Mouse (Mus musculus): Measurements from ENCODE around the gene Gm33543. TPM values are rescaled to one million over a fixed set of nuclear protein-coding genes. Genes with fewer than 3 reads are reported as not detected.

Gene Gm33543
- polyA plus RNA-seq, 1 experiment: not detected

DNA sequence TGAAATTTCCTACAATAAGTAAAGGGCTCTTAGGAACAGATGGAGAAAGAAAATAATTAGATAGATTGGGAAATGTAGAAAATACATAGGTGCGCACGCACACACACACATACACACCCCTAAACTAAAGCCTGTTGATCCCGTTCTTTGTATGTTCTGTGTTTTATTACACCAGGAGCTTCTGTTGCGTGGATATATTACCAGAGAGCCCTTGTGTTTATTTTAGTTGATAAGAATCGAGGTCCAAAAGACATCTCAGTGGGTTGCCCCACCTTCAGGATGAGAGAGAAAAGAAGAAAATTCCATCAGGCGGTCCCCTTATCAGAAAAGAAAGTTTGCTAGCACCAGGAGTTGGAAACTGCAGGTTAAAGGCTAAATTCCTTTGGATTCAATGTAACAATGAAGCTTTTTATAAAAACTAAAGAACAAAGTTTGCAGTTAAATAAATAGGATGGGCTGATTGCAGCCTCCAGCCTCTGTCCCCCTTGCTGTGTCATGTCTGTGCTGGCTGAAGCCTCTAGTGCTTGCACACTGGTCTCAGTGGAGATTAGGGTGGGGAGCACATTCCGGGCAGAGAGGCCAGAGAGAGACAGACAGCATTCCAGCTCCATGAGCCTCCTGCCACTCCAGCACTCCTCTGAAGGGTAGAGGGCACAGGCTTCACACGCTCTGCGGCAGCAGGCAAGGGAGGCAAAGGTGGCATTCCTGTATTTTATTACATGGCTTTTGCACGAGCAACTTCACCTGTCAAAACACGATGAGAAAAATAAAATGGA is 21.8 kb upstream of the Gm33543 start:
- no peaks in the 10 kb centered on the region for H3K36me3 ChIP-seq (replicated peaks; ENCODE audit: low read length)
- H3K4me1 ChIP-seq: peaks cover 16% of the 10 kb centered on the region
- H3K27me3 ChIP-seq (replicated peaks): no peaks in the 10 kb centered on the region
- no peak overlapping the region for H3K4me3 ChIP-seq (replicated peaks)
- TF ChIP-seq GATA1 (IDR thresholded peaks at IDR 0.05; ENCODE audit: borderline replicate concordance, low read length): no peak
- TF ChIP-seq FLI1 (IDR thresholded peaks at IDR 0.05; ENCODE audit: low read length): no peak
- no peaks in the 10 kb centered on the region for H3K9me3 ChIP-seq

DNA sequence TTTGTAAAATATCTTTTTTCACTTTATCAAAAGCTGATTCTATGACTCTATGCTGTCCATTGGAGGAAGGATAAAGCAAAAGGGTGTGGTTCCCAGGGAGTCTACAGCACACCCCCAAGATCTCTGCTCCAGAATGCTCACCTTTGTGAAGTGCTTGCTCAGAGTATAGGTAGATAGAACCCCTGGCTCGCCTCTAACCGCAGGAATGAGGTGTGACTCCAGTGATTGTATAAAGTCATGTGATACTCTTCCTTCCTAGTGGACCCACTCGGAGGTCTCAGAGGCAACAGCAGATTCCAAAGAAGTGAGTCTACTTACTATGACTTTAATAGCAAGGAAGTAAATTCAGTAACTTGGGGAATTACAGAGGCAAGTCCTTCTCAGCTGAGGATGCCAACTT is 19.9 kb upstream of the Gm33543 start:
- peaks cover 16% of the 10 kb centered on the region for H3K4me1 ChIP-seq
- no peak for TF ChIP-seq GATA1 (IDR thresholded peaks at IDR 0.05; ENCODE audit: borderline replicate concordance, low read length)
- TF ChIP-seq FLI1 (IDR thresholded peaks at IDR 0.05; ENCODE audit: low read length): no peak
- H3K27me3 ChIP-seq (replicated peaks): no peaks in the 10 kb centered on the region
- H3K9me3 ChIP-seq: no peaks in the 10 kb centered on the region
- no peak overlapping the region for H3K4me3 ChIP-seq (replicated peaks)
- H3K36me3 ChIP-seq (replicated peaks; ENCODE audit: low read length): no peaks in the 10 kb centered on the region

GRCm38 (mm10) chr10:95858164-95858563 is 15.4 kb upstream of the Gm33543 start:
- Histone ChIP-seq H3K36me3 (replicated peaks; ENCODE audit: low read length) (no peaks in the 10 kb centered on the region), H3K9me3 (no peaks in the 10 kb centered on the region), H3K27me3 (replicated peaks) (no peaks in the 10 kb centered on the region), H3K4me1 (peaks cover 8% of the 10 kb centered on the region), H3K4me3 (replicated peaks) (no peak overlapping the region)
- TF ChIP-seq GATA1 (IDR thresholded peaks at IDR 0.05; ENCODE audit: borderline replicate concordance, low read length) (no peak), FLI1 (IDR thresholded peaks at IDR 0.05; ENCODE audit: low read length) (no peak)

GRCm38 (mm10) chr10:95855411-95855810 is 12.7 kb upstream of the Gm33543 start:
- H3K36me3 ChIP-seq (replicated peaks; ENCODE audit: low read length): no peaks in the 10 kb centered on the region
- H3K27me3 ChIP-seq (replicated peaks): no peaks in the 10 kb centered on the region
- H3K4me1 ChIP-seq: no peaks in the 10 kb centered on the region
- TF ChIP-seq GATA1 (IDR thresholded peaks at IDR 0.05; ENCODE audit: borderline replicate concordance, low read length) (no peak), FLI1 (IDR thresholded peaks at IDR 0.05; ENCODE audit: low read length) (no peak)
- H3K9me3 ChIP-seq: no peaks in the 10 kb centered on the region
- H3K4me3 ChIP-seq (replicated peaks): no peak overlapping the region

DNA sequence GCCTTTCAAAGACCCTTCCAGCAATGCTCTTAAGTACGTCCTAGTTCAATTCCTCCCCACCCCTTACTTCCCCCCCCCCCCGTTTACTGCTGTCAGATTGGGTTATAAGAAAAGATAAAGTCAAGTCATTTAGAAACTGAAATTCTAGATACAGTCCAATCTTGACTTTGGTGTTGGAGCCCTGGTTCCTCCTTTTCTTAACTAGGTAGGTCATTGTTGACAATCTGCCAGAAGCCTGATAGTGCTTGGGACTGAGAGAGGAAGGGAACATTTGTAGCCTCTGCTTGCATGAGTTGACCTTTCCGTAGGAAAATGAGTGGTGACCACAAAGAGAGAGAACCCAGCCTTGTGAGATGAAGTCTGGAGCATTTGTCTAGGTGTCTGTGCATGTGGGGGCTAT is 7.8 kb upstream of the Gm33543 start:
- no peaks in the 10 kb centered on the region for H3K36me3 ChIP-seq (replicated peaks; ENCODE audit: low read length)

DNA sequence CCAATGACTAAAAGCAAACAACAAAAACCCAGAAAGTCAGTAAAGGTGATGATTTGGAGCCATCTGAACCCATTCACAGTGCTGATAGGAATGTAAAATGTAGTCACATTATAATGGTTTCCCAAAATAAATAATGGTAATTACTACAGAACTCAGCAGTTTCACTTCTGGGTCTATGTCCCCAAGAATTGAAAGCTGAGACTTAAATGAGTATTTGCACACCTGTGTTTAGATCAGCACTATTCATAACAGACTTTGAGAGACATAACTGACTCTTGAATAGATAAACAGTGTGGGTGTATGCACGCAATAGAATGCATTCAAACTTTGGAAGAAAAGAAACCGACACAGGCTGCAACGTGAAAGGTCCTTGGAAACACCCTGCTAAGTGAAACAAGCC is 4.0 kb upstream of the Gm33543 start:
- TF ChIP-seq GATA1 (IDR thresholded peaks at IDR 0.05; ENCODE audit: borderline replicate concordance, low read length) (no peak), FLI1 (IDR thresholded peaks at IDR 0.05; ENCODE audit: low read length) (no peak)
- no peaks in the 10 kb centered on the region for H3K9me3 ChIP-seq
- H3K4me3 ChIP-seq (replicated peaks): no peak overlapping the region
- H3K27me3 ChIP-seq (replicated peaks): no peaks in the 10 kb centered on the region
- H3K36me3 ChIP-seq (replicated peaks; ENCODE audit: low read length): no peaks in the 10 kb centered on the region
- no peaks in the 10 kb centered on the region for H3K4me1 ChIP-seq

More for the DNA sequence above, 7.8 kb upstream of the Gm33543 start:
- Histone ChIP-seq H3K4me1 (no peaks in the 10 kb centered on the region), H3K9me3 (no peaks in the 10 kb centered on the region), H3K4me3 (replicated peaks) (no peak overlapping the region), H3K27me3 (replicated peaks) (no peaks in the 10 kb centered on the region)
- TF ChIP-seq GATA1 (IDR thresholded peaks at IDR 0.05; ENCODE audit: borderline replicate concordance, low read length): no peak
- no peak for TF ChIP-seq FLI1 (IDR thresholded peaks at IDR 0.05; ENCODE audit: low read length)

DNA sequence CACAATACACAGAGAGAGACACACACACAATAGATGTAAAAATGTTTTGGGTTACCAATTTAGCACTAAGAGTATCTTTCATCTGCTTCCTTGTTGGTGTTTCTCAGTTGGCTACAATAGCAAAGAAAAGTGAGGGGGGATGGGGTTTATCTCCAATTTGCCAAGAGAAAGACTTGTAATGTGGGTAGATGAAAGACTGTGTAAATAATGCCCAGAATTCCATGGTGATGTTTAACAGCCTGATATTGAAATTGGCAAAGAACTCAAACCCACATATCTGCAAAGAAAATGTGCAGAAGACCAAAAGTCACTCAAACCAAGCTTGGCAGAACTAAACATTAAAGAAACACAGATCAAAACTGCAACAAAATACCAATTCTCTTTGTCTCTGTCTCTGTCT is 3.6 kb upstream of the Gm33543 start:
- no peaks in the 10 kb centered on the region for H3K27me3 ChIP-seq (replicated peaks)
- H3K36me3 ChIP-seq (replicated peaks; ENCODE audit: low read length): no peaks in the 10 kb centered on the region
- TF ChIP-seq FLI1 (IDR thresholded peaks at IDR 0.05; ENCODE audit: low read length) (no peak), GATA1 (IDR thresholded peaks at IDR 0.05; ENCODE audit: borderline replicate concordance, low read length) (no peak)
- no peaks in the 10 kb centered on the region for H3K9me3 ChIP-seq
- H3K4me3 ChIP-seq (replicated peaks): no peak overlapping the region
- no peaks in the 10 kb centered on the region for H3K4me1 ChIP-seq

DNA sequence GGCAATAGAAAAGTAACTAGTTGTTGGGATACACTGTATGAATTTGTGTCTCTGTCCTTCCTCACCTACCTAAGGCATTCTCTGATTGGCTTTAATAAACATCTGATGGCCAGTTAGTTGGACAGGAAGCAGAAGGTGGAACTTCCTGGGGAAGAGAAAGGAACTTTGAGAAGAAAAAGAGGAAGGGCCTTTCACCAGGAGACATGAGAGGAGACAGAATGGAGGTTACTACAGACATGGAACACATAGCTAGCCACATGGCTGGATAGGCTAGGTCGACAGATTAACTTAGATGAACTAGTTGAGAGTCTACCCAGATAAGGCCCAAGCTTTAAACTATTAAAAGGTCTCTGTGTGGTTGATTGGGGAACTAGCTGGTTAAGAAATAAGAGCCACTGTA is 1.1 kb upstream of the Gm33543 start:
- Histone ChIP-seq H3K36me3 (replicated peaks; ENCODE audit: low read length) (no peaks in the 10 kb centered on the region), H3K4me1 (no peaks in the 10 kb centered on the region), H3K27me3 (replicated peaks) (no peaks in the 10 kb centered on the region), H3K4me3 (replicated peaks) (no peak overlapping the region), H3K9me3 (no peaks in the 10 kb centered on the region)
- TF ChIP-seq FLI1 (IDR thresholded peaks at IDR 0.05; ENCODE audit: low read length) (no peak), GATA1 (IDR thresholded peaks at IDR 0.05; ENCODE audit: borderline replicate concordance, low read length) (no peak)

GRCm38 (mm10) chr10:95841241-95841640 is 1.5 kb downstream of the Gm33543 start:
- TF ChIP-seq GATA1 (IDR thresholded peaks at IDR 0.05; ENCODE audit: borderline replicate concordance, low read length) (no peak), FLI1 (IDR thresholded peaks at IDR 0.05; ENCODE audit: low read length) (no peak)
- Histone ChIP-seq H3K4me3 (replicated peaks) (no peak overlapping the region), H3K4me1 (no peaks in the 10 kb centered on the region), H3K9me3 (no peaks in the 10 kb centered on the region), H3K27me3 (replicated peaks) (peaks cover 4% of the 10 kb centered on the region), H3K36me3 (replicated peaks; ENCODE audit: low read length) (no peaks in the 10 kb centered on the region)

- H3K4me1 ChIP-seq: no peaks in the 10 kb centered on the region
Measured at GRCm38 (mm10) chr10:95839803-95840202, 2.9 kb downstream of the Gm33543 start.

More at GRCm38 (mm10) chr10:95839803-95840202, 2.9 kb downstream of the Gm33543 start:
- no peak for TF ChIP-seq GATA1 (IDR thresholded peaks at IDR 0.05; ENCODE audit: borderline replicate concordance, low read length)
- TF ChIP-seq FLI1 (IDR thresholded peaks at IDR 0.05; ENCODE audit: low read length): no peak
- Histone ChIP-seq H3K9me3 (no peaks in the 10 kb centered on the region), H3K27me3 (replicated peaks) (peaks cover 5% of the 10 kb centered on the region), H3K36me3 (replicated peaks; ENCODE audit: low read length) (no peaks in the 10 kb centered on the region), H3K4me3 (replicated peaks) (no peak overlapping the region)

Data from megakaryocyte, embryonic 14.5 days (primary cell).